Mouse (Mus musculus): ENCODE data around the gene Fndc3b. TPM values are rescaled to one million over a fixed set of nuclear protein-coding genes. Genes with fewer than 3 reads are reported as not detected.

The Fndc3b gene
- polyA plus RNA-seq, 1 experiment from 2014 or later, result 10.5 TPM

DNA sequence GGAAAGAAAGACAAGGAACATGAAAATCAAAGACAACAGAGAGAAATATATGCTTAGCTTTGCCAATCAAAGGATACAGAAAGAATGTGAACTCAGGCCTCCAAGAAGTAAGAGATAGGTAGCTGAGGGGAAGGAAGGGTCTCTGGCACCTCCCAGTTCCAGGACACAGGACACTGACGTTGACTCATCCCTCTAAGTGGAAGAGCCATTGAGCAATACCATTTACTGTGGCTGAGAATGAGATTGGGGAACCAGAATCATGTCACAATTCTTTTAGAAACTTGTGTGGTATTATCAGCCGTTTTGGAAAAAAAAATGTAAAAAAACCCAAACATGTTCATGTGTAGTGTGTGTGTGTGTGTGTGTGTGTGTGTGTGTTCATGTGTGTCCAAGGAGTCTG lies 31.0 kb upstream of the Fndc3b start:
- H3K4me2 ChIP-seq (ENCODE audit: low read depth, low read length), result no peak overlapping the region
- no peaks in the 10 kb centered on the region for H3K36me3 ChIP-seq (replicated peaks; ENCODE audit: control insufficient read depth, insufficient read depth, low read depth, low read length)
- no peak overlapping the region for H3K4me3 ChIP-seq (ENCODE audit: low read depth, low read length)
- H3K4me1 ChIP-seq (ENCODE audit: control insufficient read depth, insufficient read depth, low read length), result no peaks in the 10 kb centered on the region
- no peak overlapping the region for H3K9ac ChIP-seq (replicated peaks; ENCODE audit: low read length)
- no peaks in the 10 kb centered on the region for H3K9me3 ChIP-seq (replicated peaks; ENCODE audit: control insufficient read depth, low read length)
- no peak overlapping the region for H3K27ac ChIP-seq (replicated peaks; ENCODE audit: low read depth, low read length)
- no peak for DNase-seq (ENCODE audit: low spot score)
- no peaks in the 10 kb centered on the region for H3K27me3 ChIP-seq (ENCODE audit: control insufficient read depth, insufficient read depth, low read length)
- no peak for ATAC-seq (replicated peaks; ENCODE audit: insufficient number of reproducible peaks, low FRiP score, low TSS enrichment, low read depth)
- 69% methylated on average over 2 of the region's 2 CpGs for WGBS

DNA sequence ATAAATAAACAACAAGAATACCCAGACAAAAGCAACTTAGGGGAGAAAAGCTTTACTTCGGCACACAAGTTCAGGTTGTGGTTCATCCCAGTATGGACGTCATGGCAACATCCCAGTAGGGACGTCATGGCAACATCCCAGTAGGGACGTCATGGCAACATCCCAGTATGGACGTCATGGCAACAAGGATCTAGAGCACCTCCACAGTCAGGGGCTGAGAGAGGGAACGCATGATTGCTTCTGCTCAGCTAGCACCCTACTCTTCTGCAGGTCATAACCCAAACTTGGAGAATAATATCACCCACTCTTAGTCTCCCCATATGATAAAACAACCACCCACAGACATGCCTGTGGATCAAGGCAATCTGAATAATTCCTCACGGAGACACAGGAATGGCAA lies 29.0 kb upstream of the Fndc3b start:
- no peak overlapping the region for H3K4me2 ChIP-seq (ENCODE audit: low read depth, low read length)
- no peaks in the 10 kb centered on the region for H3K27me3 ChIP-seq (ENCODE audit: control insufficient read depth, insufficient read depth, low read length)
- H3K4me1 ChIP-seq (ENCODE audit: control insufficient read depth, insufficient read depth, low read length), result no peaks in the 10 kb centered on the region; the same call in 1 of the 2 replicates
- WGBS, result 79% methylated on average over 7 of the region's 7 CpGs
- H3K36me3 ChIP-seq (replicated peaks; ENCODE audit: control insufficient read depth, insufficient read depth, low read depth, low read length), result no peaks in the 10 kb centered on the region
- H3K27ac ChIP-seq (replicated peaks; ENCODE audit: low read depth, low read length), result no peak overlapping the region
- no peak overlapping the region for H3K4me3 ChIP-seq (ENCODE audit: low read depth, low read length)
- DNase-seq (ENCODE audit: low spot score) (no peak), ATAC-seq (replicated peaks; ENCODE audit: insufficient number of reproducible peaks, low FRiP score, low TSS enrichment, low read depth) (no peak)
- H3K9ac ChIP-seq (replicated peaks; ENCODE audit: low read length), result no peak overlapping the region
- H3K9me3 ChIP-seq (replicated peaks; ENCODE audit: control insufficient read depth, low read length), result no peaks in the 10 kb centered on the region

- H3K4me3 ChIP-seq (ENCODE audit: low read depth, low read length), result no peak overlapping the region
- no peak overlapping the region for H3K27ac ChIP-seq (replicated peaks; ENCODE audit: low read depth, low read length)
- no peaks in the 10 kb centered on the region for H3K27me3 ChIP-seq (ENCODE audit: control insufficient read depth, insufficient read depth, low read length)
- H3K4me1 ChIP-seq (ENCODE audit: control insufficient read depth, insufficient read depth, low read length), result no peaks in the 10 kb centered on the region; the same call in 1 of the 2 replicates
- no peaks in the 10 kb centered on the region for H3K9me3 ChIP-seq (replicated peaks; ENCODE audit: control insufficient read depth, low read length)
- peak; percentile 64 for DNase-seq (ENCODE audit: low spot score)
- H3K9ac ChIP-seq (replicated peaks; ENCODE audit: low read length), result no peak overlapping the region
- 7% methylated on average over 9 of the region's 9 CpGs for WGBS
- no peaks in the 10 kb centered on the region for H3K36me3 ChIP-seq (replicated peaks; ENCODE audit: control insufficient read depth, insufficient read depth, low read depth, low read length)
- H3K4me2 ChIP-seq (ENCODE audit: low read depth, low read length), result no peak overlapping the region; the same call in 1 of the 2 replicates
- no peak for ATAC-seq (replicated peaks; ENCODE audit: insufficient number of reproducible peaks, low FRiP score, low TSS enrichment, low read depth)
Measured at GRCm38 (mm10) chr3:27736180-27736579, 25.1 kb upstream of the Fndc3b start.

- H3K27me3 ChIP-seq (ENCODE audit: control insufficient read depth, insufficient read depth, low read length), result no peaks in the 10 kb centered on the region
- no peak overlapping the region for H3K4me3 ChIP-seq (ENCODE audit: low read depth, low read length)
- ATAC-seq (replicated peaks; ENCODE audit: insufficient number of reproducible peaks, low FRiP score, low TSS enrichment, low read depth) (no peak), DNase-seq (ENCODE audit: low spot score) (no peak)
- H3K4me1 ChIP-seq (ENCODE audit: control insufficient read depth, insufficient read depth, low read length), result no peaks in the 10 kb centered on the region; the same call in 1 of the 2 replicates
- H3K9me3 ChIP-seq (replicated peaks; ENCODE audit: control insufficient read depth, low read length), result no peaks in the 10 kb centered on the region
- H3K36me3 ChIP-seq (replicated peaks; ENCODE audit: control insufficient read depth, insufficient read depth, low read depth, low read length), result no peaks in the 10 kb centered on the region
- 78% methylated on average over 5 of the region's 5 CpGs for WGBS
- H3K4me2 ChIP-seq (ENCODE audit: low read depth, low read length), result no peak overlapping the region
- no peak overlapping the region for H3K27ac ChIP-seq (replicated peaks; ENCODE audit: low read depth, low read length)
- no peak overlapping the region for H3K9ac ChIP-seq (replicated peaks; ENCODE audit: low read length)
Measured at GRCm38 (mm10) chr3:27735113-27735512, 24.0 kb upstream of the Fndc3b start.

DNA sequence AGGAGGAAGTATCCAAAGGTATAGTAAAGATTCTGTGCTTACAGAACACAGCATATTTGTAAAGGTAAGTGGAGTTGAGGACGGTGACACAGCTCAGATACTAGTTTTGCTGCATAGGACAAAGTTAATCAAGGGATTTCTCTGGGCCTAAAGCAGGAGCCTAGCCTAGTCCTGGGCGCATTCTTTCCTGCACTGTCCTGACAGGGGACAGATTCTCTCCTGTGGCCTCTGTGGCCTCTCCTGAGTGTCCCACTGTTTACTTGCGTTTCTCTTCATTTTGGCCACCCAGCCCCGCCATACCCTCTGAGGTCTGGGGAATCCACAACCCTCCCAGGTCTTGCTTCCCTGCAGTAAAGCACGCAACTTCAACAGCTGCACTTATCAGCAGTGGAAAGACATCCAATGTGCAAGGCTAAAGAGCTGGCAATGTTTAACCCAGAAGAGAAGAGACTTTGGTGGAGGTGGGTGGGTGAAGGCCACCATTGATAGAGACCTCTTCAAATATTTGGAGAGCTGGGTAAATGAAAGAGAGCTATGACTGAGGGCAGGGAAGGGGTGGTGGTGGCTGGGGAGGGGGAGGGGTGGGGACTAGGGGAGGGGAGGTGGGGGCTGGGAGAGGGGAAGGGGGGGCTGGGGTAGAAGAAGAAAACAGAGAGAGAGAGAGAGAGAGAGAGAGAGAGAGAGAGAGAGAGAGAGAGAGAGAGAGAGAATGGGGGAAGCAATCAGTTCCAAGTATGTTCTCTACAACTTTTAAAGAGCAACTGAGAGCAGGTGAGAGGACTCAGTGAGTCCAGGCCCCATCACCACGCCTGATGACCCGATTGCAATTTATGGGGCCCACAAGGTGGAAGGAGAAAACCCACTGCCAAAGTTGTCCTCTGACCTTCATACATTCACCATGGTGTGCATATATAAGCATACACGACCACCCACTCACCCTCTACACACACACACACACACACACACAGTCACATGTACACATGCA lies 18.0 kb upstream of the Fndc3b start:
- no peak overlapping the region for H3K27ac ChIP-seq (replicated peaks; ENCODE audit: low read depth, low read length)
- ATAC-seq (replicated peaks; ENCODE audit: insufficient number of reproducible peaks, low FRiP score, low TSS enrichment, low read depth), result no peak
- DNase-seq (ENCODE audit: low spot score), result no peak
- H3K4me1 ChIP-seq (ENCODE audit: control insufficient read depth, insufficient read depth, low read length), result no peaks in the 10 kb centered on the region
- H3K36me3 ChIP-seq (replicated peaks; ENCODE audit: control insufficient read depth, insufficient read depth, low read depth, low read length), result no peaks in the 10 kb centered on the region
- H3K9me3 ChIP-seq (replicated peaks; ENCODE audit: control insufficient read depth, low read length), result no peaks in the 10 kb centered on the region
- no peak overlapping the region for H3K4me3 ChIP-seq (ENCODE audit: low read depth, low read length)
- H3K27me3 ChIP-seq (ENCODE audit: control insufficient read depth, insufficient read depth, low read length), result no peaks in the 10 kb centered on the region
- no peak overlapping the region for H3K9ac ChIP-seq (replicated peaks; ENCODE audit: low read length)
- WGBS, result 81% methylated on average over 8 of the region's 8 CpGs
- H3K4me2 ChIP-seq (ENCODE audit: low read depth, low read length), result no peak overlapping the region

- Histone ChIP-seq H3K9ac (replicated peaks; ENCODE audit: low read length) (no peak overlapping the region), H3K4me3 (ENCODE audit: low read depth, low read length) (no peak overlapping the region), H3K27me3 (ENCODE audit: control insufficient read depth, insufficient read depth, low read length) (no peaks in the 10 kb centered on the region), H3K9me3 (replicated peaks; ENCODE audit: control insufficient read depth, low read length) (no peaks in the 10 kb centered on the region), H3K27ac (replicated peaks; ENCODE audit: low read depth, low read length) (no peak overlapping the region), H3K36me3 (replicated peaks; ENCODE audit: control insufficient read depth, insufficient read depth, low read depth, low read length) (no peaks in the 10 kb centered on the region), H3K4me1 (ENCODE audit: control insufficient read depth, insufficient read depth, low read length) (no peaks in the 10 kb centered on the region), H3K4me2 (ENCODE audit: low read depth, low read length) (no peak overlapping the region)
- ATAC-seq (replicated peaks; ENCODE audit: insufficient number of reproducible peaks, low FRiP score, low TSS enrichment, low read depth), result no peak
- peak; percentile 31 for DNase-seq (ENCODE audit: low spot score)
- 8% methylated on average over 7 of the region's 7 CpGs for WGBS
Measured at GRCm38 (mm10) chr3:27728176-27728575, 17.1 kb upstream of the Fndc3b start.

GRCm38 (mm10) chr3:27725752-27726151 lies 14.6 kb upstream of the Fndc3b start:
- Histone ChIP-seq H3K4me2 (ENCODE audit: low read depth, low read length) (no peak overlapping the region), H3K9ac (replicated peaks; ENCODE audit: low read length) (no peak overlapping the region), H3K27ac (replicated peaks; ENCODE audit: low read depth, low read length) (no peak overlapping the region), H3K27me3 (ENCODE audit: control insufficient read depth, insufficient read depth, low read length) (no peaks in the 10 kb centered on the region), H3K36me3 (replicated peaks; ENCODE audit: control insufficient read depth, insufficient read depth, low read depth, low read length) (no peaks in the 10 kb centered on the region), H3K4me1 (ENCODE audit: control insufficient read depth, insufficient read depth, low read length) (no peaks in the 10 kb centered on the region), H3K9me3 (replicated peaks; ENCODE audit: control insufficient read depth, low read length) (no peaks in the 10 kb centered on the region), H3K4me3 (ENCODE audit: low read depth, low read length) (no peak overlapping the region)
- DNase-seq (ENCODE audit: low spot score), result no peak
- ATAC-seq (replicated peaks; ENCODE audit: insufficient number of reproducible peaks, low FRiP score, low TSS enrichment, low read depth), result no peak
- 85% methylated on average over 6 of the region's 6 CpGs for WGBS

DNA sequence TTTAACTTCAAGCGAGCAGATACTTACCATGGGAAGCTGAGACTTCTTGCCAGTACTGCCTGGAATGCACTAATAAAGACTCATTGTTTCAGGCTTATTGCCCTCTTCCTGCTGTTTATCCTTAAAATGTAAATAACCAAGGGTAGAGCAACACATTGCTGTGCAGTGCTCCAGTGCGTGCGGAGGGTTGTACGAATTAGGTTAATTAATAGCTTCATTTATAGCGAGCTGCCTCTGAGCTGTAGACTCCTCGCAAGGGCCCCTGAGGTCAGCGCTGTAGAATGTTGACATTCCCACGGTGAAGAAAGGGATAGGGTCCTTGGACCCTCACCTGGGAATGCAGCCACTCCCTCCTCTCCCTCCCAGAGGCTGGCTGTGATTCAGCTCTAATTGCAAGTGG lies 13.1 kb upstream of the Fndc3b start:
- H3K9ac ChIP-seq (replicated peaks; ENCODE audit: low read length), result no peak overlapping the region
- no peak overlapping the region for H3K27ac ChIP-seq (replicated peaks; ENCODE audit: low read depth, low read length)
- H3K4me1 ChIP-seq (ENCODE audit: control insufficient read depth, insufficient read depth, low read length), result no peaks in the 10 kb centered on the region
- no peak overlapping the region for H3K4me2 ChIP-seq (ENCODE audit: low read depth, low read length)
- H3K36me3 ChIP-seq (replicated peaks; ENCODE audit: control insufficient read depth, insufficient read depth, low read depth, low read length), result no peaks in the 10 kb centered on the region
- H3K9me3 ChIP-seq (replicated peaks; ENCODE audit: control insufficient read depth, low read length), result no peaks in the 10 kb centered on the region
- no peaks in the 10 kb centered on the region for H3K27me3 ChIP-seq (ENCODE audit: control insufficient read depth, insufficient read depth, low read length)
- H3K4me3 ChIP-seq (ENCODE audit: low read depth, low read length), result no peak overlapping the region
- ATAC-seq (replicated peaks; ENCODE audit: insufficient number of reproducible peaks, low FRiP score, low TSS enrichment, low read depth) (no peak), DNase-seq (ENCODE audit: low spot score) (no peak)
- WGBS, result 38% methylated on average over 8 of the region's 8 CpGs
